ENCODE assay signal across 9 mouse cellular contexts in the genomic region with DNA sequence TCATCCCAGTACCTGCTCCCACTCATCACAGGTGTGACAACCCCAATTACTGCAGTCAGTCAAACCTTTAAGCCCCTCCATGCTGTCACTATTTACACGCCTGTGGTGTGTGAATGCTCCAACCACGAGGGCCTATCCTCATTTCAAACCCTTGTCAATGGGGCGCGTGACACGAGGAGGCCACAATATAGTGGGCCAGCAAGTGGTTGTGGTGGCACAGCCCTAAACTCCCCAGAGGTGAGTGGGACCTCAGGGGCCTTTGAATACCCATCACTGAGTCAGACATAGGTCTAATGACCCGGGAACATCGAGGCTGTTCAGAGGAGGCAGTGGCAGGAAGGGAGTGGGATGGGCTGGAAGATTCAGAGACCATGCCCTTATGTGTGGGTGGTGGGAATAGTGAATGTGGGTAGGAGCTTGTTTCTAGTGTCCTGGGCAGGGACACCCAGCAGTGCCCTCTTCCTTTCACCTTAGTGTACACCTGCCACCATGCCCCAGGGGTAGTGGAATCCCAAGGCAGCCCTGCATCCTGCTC. TPM values are rescaled to one million over a fixed set of nuclear protein-coding genes. Genes with fewer than 3 reads are reported as not detected.
DNase-seq lines count a peak whose midpoint lies in the region; ATAC-seq lines count a peak whose summit lies in the region.
"Had no signal": no experiment of that assay in that cellular context is flagged by ENCODE, and none has a peak within 500 bp of the region (broad histone marks: within the 10 kb centered on the region; RNA-seq: fewer than 3 reads in every experiment).

No protein-coding gene starts in this region.

- intact Hi-C loops in heart, postnatal 14 days (cut with DNase I) = no loop called here

- H3K9ac ChIP-seq in heart, embryonic 13.5 days = peak overlapping the region; percentile 94
- peak overlapping the region; percentile 44 for H3K9ac ChIP-seq in hindbrain, embryonic 15.5 days
- peak overlapping the region; percentile 69 for H3K9ac ChIP-seq in midbrain, embryonic 14.5 days (replicated peaks; ENCODE audit: low read length)

- H3K9me3 ChIP-seq in heart, embryonic 13.5 days = no peaks in the 10 kb centered on the region
- no peaks in the 10 kb centered on the region for H3K9me3 ChIP-seq in embryonic facial prominence, embryonic 10.5 days
- no peaks in the 10 kb centered on the region for H3K9me3 ChIP-seq in hindbrain, embryonic 15.5 days
- no peaks in the 10 kb centered on the region for H3K9me3 ChIP-seq in midbrain, embryonic 14.5 days (ENCODE audit: control insufficient read depth, low read length)
- H3K9me3 ChIP-seq: G1E had no signal

- H3K4me3 ChIP-seq in heart, embryonic 13.5 days = peak overlapping the region; percentile 78
- H3K4me3 ChIP-seq in embryonic facial prominence, embryonic 10.5 days = peak overlapping the region; percentile 72
- H3K4me3 ChIP-seq in hindbrain, embryonic 15.5 days = peak overlapping the region; percentile 53
- H3K4me3 ChIP-seq in midbrain, embryonic 14.5 days (replicated peaks; ENCODE audit: low read depth, low read length) = peak overlapping the region; percentile 48

- H3K36me3 ChIP-seq in heart, embryonic 13.5 days = no peaks in the 10 kb centered on the region
- 0 out of 2 replicates have a peak, but pooled peaks cover 7% of the 10 kb centered on the region for H3K36me3 ChIP-seq in embryonic facial prominence, embryonic 10.5 days (replicated peaks)
- H3K36me3 ChIP-seq in hindbrain, embryonic 15.5 days = no peaks in the 10 kb centered on the region
- H3K36me3 ChIP-seq in midbrain, embryonic 14.5 days (ENCODE audit: control insufficient read depth, insufficient read depth, low read length) = no peaks in the 10 kb centered on the region
- H3K36me3 ChIP-seq: G1E had no signal

- ATAC-seq in heart, embryonic 13.5 days (ENCODE audit: extremely low read depth, insufficient number of reproducible peaks, low FRiP score, low TSS enrichment) = no peak
- ATAC-seq in hindbrain, embryonic 15.5 days (ENCODE audit: low FRiP score, low read depth) = peak; percentile 2; the same call in 1 of the 2 replicates
- ATAC-seq in midbrain, embryonic 14.5 days (ENCODE audit: low FRiP score, low TSS enrichment) = peak; percentile 10; the same call in 1 of the 2 replicates
- no peak for ATAC-seq in monocyte, adult 5-6 weeks (replicated peaks; ENCODE audit: insufficient number of reproducible peaks, low FRiP score, low TSS enrichment, poor library complexity, severe bottlenecking)

- H3K27ac ChIP-seq in heart, embryonic 13.5 days (replicated peaks) = peak overlapping the region; percentile 87
- peak overlapping the region; percentile 89 for H3K27ac ChIP-seq in embryonic facial prominence, embryonic 10.5 days (replicated peaks)
- peak overlapping the region; percentile 82 for H3K27ac ChIP-seq in hindbrain, embryonic 15.5 days (replicated peaks)
- peak overlapping the region; percentile 82 for H3K27ac ChIP-seq in midbrain, embryonic 14.5 days (replicated peaks; ENCODE audit: low read depth, low read length)

- no peak for DNase-seq in heart, postnatal 14 days
- DNase-seq in embryonic facial prominence, embryonic 10.5 days (ENCODE audit: low spot score) = no peak
- DNase-seq in midbrain, embryonic 14.5 days = no peak
- DNase-seq in layer of hippocampus, postnatal 36 days = no peak
- no peak for DNase-seq in kidney, adult 18-20 months

- H3K4me1 ChIP-seq in heart, embryonic 13.5 days = peaks cover 87% of the 10 kb centered on the region
- H3K4me1 ChIP-seq in embryonic facial prominence, embryonic 10.5 days = peaks cover 97% of the 10 kb centered on the region
- H3K4me1 ChIP-seq in hindbrain, embryonic 15.5 days (replicated peaks) = peaks cover 98% of the 10 kb centered on the region
- H3K4me1 ChIP-seq in midbrain, embryonic 14.5 days (ENCODE audit: control insufficient read depth, insufficient read depth, low read length) = peaks cover 88% of the 10 kb centered on the region

- H3K27me3 ChIP-seq in heart, embryonic 13.5 days (replicated peaks) = no peaks in the 10 kb centered on the region
- H3K27me3 ChIP-seq in embryonic facial prominence, embryonic 10.5 days (replicated peaks; ENCODE audit: low read depth, poor library complexity, severe bottlenecking) = no peaks in the 10 kb centered on the region
- no peaks in the 10 kb centered on the region for H3K27me3 ChIP-seq in hindbrain, embryonic 15.5 days
- no peaks in the 10 kb centered on the region for H3K27me3 ChIP-seq in midbrain, embryonic 14.5 days (ENCODE audit: control insufficient read depth, insufficient read depth, low read length)

- WGBS in heart, embryonic 13.5 days = 63% methylated on average over 7 of the region's 7 CpGs
- 64% methylated on average over 7 of the region's 7 CpGs for WGBS in embryonic facial prominence, embryonic 10.5 days
- 40% methylated on average over 7 of the region's 7 CpGs for WGBS in hindbrain, embryonic 15.5 days
- WGBS in midbrain, embryonic 14.5 days = 59% methylated on average over 7 of the region's 7 CpGs

- H3K4me2 ChIP-seq in heart, embryonic 13.5 days = peak overlapping the region; percentile 77
- H3K4me2 ChIP-seq in hindbrain, embryonic 15.5 days = peak overlapping the region; percentile 67
- H3K4me2 ChIP-seq in midbrain, embryonic 14.5 days (ENCODE audit: low read length) = peak overlapping the region; percentile 74

RNA-seq across cellular contexts. Expression of a gene that starts 21.0 kb away (rescaled TPM):
- polyA plus RNA-seq in heart, embryonic 13.5 days (2015; fragmentation: Nextera tagmentation; extraction: Ambion mirVana) = 19.2 and 20.3 TPM in 2 replicates
- total RNA-seq in heart, postnatal 14 days (2021) = 10 to 100 TPM; 14.5 to 18.2 TPM
- polyA plus RNA-seq in embryonic facial prominence, embryonic 10.5 days (2016; fragmentation: Nextera tagmentation; extraction: Ambion mirVana) = 36.7 and 44.2 TPM in 2 replicates
- polyA plus RNA-seq in hindbrain, embryonic 15.5 days (2015; fragmentation: Nextera tagmentation; extraction: Ambion mirVana) = 90.6 and 93.2 TPM in 2 replicates
- polyA plus RNA-seq in midbrain, embryonic 14.5 days (2014; fragmentation: Nextera tagmentation; extraction: Ambion mirVana) = 97.9 and 101 TPM in 2 replicates
- 3.5 to 14.6 TPM (median 9.2 TPM) in 3 replicates for total RNA-seq in monocyte, adult 5-6 weeks (2017)
- 100 to 1,000 TPM; 123 to 128 TPM for total RNA-seq in layer of hippocampus, postnatal 36 days (2021)

RNA-seq across cellular contexts. Expression of a gene that starts 28.1 kb away (rescaled TPM):
- 1.1 and 1.6 TPM in 2 replicates for polyA plus RNA-seq in heart, embryonic 13.5 days (2015; fragmentation: Nextera tagmentation; extraction: Ambion mirVana)
- 1 to 10 TPM; 1.2 to 1.4 TPM for total RNA-seq in heart, postnatal 14 days (2021)
- not detected in 2 replicates for polyA plus RNA-seq in embryonic facial prominence, embryonic 10.5 days (2016; fragmentation: Nextera tagmentation; extraction: Ambion mirVana)
- 2.6 and 2.7 TPM in 2 replicates for polyA plus RNA-seq in hindbrain, embryonic 15.5 days (2015; fragmentation: Nextera tagmentation; extraction: Ambion mirVana)
- polyA plus RNA-seq in midbrain, embryonic 14.5 days (2014; fragmentation: Nextera tagmentation; extraction: Ambion mirVana) = 1.8 TPM in 1 of 2 replicates, not detected in the other
- total RNA-seq in monocyte, adult 5-6 weeks (2017) = not detected in 3 replicates
- 1 to 10 TPM in 1 of 2 experiments, not detected in 1; 1.9 TPM for total RNA-seq in layer of hippocampus, postnatal 36 days (2021)
- total RNA-seq: G1E had no signal
- polyA plus RNA-seq: G1E had no signal

RNA-seq across cellular contexts. Expression of a gene that starts 29.2 kb away (rescaled TPM):
- 0.31 TPM in 1 of 2 replicates, not detected in the other for polyA plus RNA-seq in heart, embryonic 13.5 days (2015; fragmentation: Nextera tagmentation; extraction: Ambion mirVana)
- not detected for total RNA-seq in heart, postnatal 14 days (2021)
- not detected in 2 replicates for polyA plus RNA-seq in embryonic facial prominence, embryonic 10.5 days (2016; fragmentation: Nextera tagmentation; extraction: Ambion mirVana)
- polyA plus RNA-seq in hindbrain, embryonic 15.5 days (2015; fragmentation: Nextera tagmentation; extraction: Ambion mirVana) = 0.14 and 0.22 TPM in 2 replicates
- polyA plus RNA-seq in midbrain, embryonic 14.5 days (2014; fragmentation: Nextera tagmentation; extraction: Ambion mirVana) = not detected in 2 replicates
- total RNA-seq in monocyte, adult 5-6 weeks (2017) = not detected in 3 replicates
- not detected for total RNA-seq in layer of hippocampus, postnatal 36 days (2021)
- total RNA-seq: G1E had no signal
- polyA plus RNA-seq: G1E had no signal

RNA-seq across cellular contexts. Expression of a gene that starts 37.3 kb away (rescaled TPM):
- 0.25 and 0.47 TPM in 2 replicates for polyA plus RNA-seq in heart, embryonic 13.5 days (2015; fragmentation: Nextera tagmentation; extraction: Ambion mirVana)
- 1 to 10 TPM; 2.6 to 3.7 TPM for total RNA-seq in heart, postnatal 14 days (2021)
- polyA plus RNA-seq in embryonic facial prominence, embryonic 10.5 days (2016; fragmentation: Nextera tagmentation; extraction: Ambion mirVana) = 0.22 TPM in 1 of 2 replicates, not detected in the other
- 1.1 and 2.2 TPM in 2 replicates for polyA plus RNA-seq in hindbrain, embryonic 15.5 days (2015; fragmentation: Nextera tagmentation; extraction: Ambion mirVana)
- polyA plus RNA-seq in midbrain, embryonic 14.5 days (2014; fragmentation: Nextera tagmentation; extraction: Ambion mirVana) = 1.3 TPM in 1 of 2 replicates, not detected in the other
- 0.76 to 1.8 TPM in 2 of 3 replicates, not detected in the other for total RNA-seq in monocyte, adult 5-6 weeks (2017)
- total RNA-seq in layer of hippocampus, postnatal 36 days (2021) = 1 to 10 TPM; 1.2 to 1.8 TPM
- total RNA-seq: G1E had no signal
- polyA plus RNA-seq: G1E had no signal

RNA-seq across cellular contexts. Expression of a gene that starts 49.6 kb away (rescaled TPM):
- 29.8 and 30.9 TPM in 2 replicates for polyA plus RNA-seq in heart, embryonic 13.5 days (2015; fragmentation: Nextera tagmentation; extraction: Ambion mirVana)
- 10 to 100 TPM in 1 of 2 experiments, 1 to 10 TPM in 1; 9.8 to 10.9 TPM for total RNA-seq in heart, postnatal 14 days (2021)
- 57.9 and 61.4 TPM in 2 replicates for polyA plus RNA-seq in embryonic facial prominence, embryonic 10.5 days (2016; fragmentation: Nextera tagmentation; extraction: Ambion mirVana)
- polyA plus RNA-seq in hindbrain, embryonic 15.5 days (2015; fragmentation: Nextera tagmentation; extraction: Ambion mirVana) = 41.6 and 42.8 TPM in 2 replicates
- 30.5 and 31.0 TPM in 2 replicates for polyA plus RNA-seq in midbrain, embryonic 14.5 days (2014; fragmentation: Nextera tagmentation; extraction: Ambion mirVana)
- 5.6 to 17.7 TPM (median 9.1 TPM) in 3 replicates for total RNA-seq in monocyte, adult 5-6 weeks (2017)
- total RNA-seq in layer of hippocampus, postnatal 36 days (2021) = 10 to 100 TPM; 17.4 to 18.9 TPM

Comparison
In these comparisons a context has a peak if more than half of its experiments do, and no peak if none do; other contexts are left out.
1. ATAC-seq: peak in hindbrain, embryonic 15.5 days (single experiment) and midbrain, embryonic 14.5 days (single experiment); none in heart, embryonic 13.5 days (single experiment) and monocyte, adult 5-6 weeks (single experiment).
2. H3K9ac ChIP-seq: peak in every context shown above with its lines; median percentile 94 in heart, embryonic 13.5 days; 69 in midbrain, embryonic 14.5 days; 44 in hindbrain, embryonic 15.5 days.
3. Peak in every context shown above with its lines, with median percentiles within 50 percentile points of each other: H3K27ac ChIP-seq, H3K4me2 ChIP-seq and H3K4me3 ChIP-seq.